Mouse (Mus musculus) liver, postnatal 0 days (tissue): ENCODE results near the gene Cpsf4l. TPM values are rescaled to one million over a fixed set of nuclear protein-coding genes. Genes with fewer than 3 reads are reported as not detected.

Source experiments
- ATAC-seq: fragments of 200-750 bp; cut with Nextera tagmentation; 2 replicates; pipeline ENCODE4 v1.8.0; 2017; ENCODE audit warnings: mild to moderate bottlenecking, moderate library complexity
- DNase-seq: peaks from one replicate; pipeline ENCODE4 v3.0.0-alpha.2; 2016
- H3K27ac ChIP-seq: fragments of 300-500 bp; sonication (generic); 2 replicates; pipeline ENCODE4 v1.5.1; 2014; ENCODE audit warnings: antibody characterized with exemption, moderate library complexity, mild to moderate bottlenecking, low read depth
- H3K27me3 ChIP-seq: fragments of 300-500 bp; sonication (generic); 2 replicates; pipeline ENCODE4 v1.6.1; 2014; ENCODE audit warnings: low read length, control low read depth, mixed read lengths; ENCODE audit not compliant: insufficient read depth
- H3K36me3 ChIP-seq: fragments of 300-500 bp; sonication (generic); replicated peaks from 2 replicates; pipeline ENCODE4 v1.6.1; 2014; ENCODE audit warnings: mild to moderate bottlenecking, control low read depth, low read length, moderate library complexity, mixed read lengths; ENCODE audit not compliant: insufficient read depth
- H3K4me1 ChIP-seq: fragments of 300-500 bp; sonication (generic); 2 replicates; pipeline ENCODE4 v1.6.1; 2014; ENCODE audit warnings: antibody characterized with exemption, mild to moderate bottlenecking, control low read depth; ENCODE audit not compliant: insufficient read depth
- H3K4me2 ChIP-seq: fragments of 300-500 bp; sonication (generic); 2 replicates; pipeline ENCODE4 v1.6.1; 2014; ENCODE audit warnings: low read depth, mild to moderate bottlenecking, low read length, moderate library complexity, mixed read lengths
- H3K4me3 ChIP-seq: fragments of 300-500 bp; sonication (generic); 2 replicates; pipeline ENCODE4 v1.5.1; 2014; ENCODE audit warnings: low read depth, low read length
- H3K9ac ChIP-seq: fragments of 300-500 bp; sonication (generic); replicated peaks from 2 replicates; pipeline ENCODE4 v1.6.1; 2014; ENCODE audit warnings: mild to moderate bottlenecking, moderate library complexity
- H3K9me3 ChIP-seq: fragments of 300-500 bp; sonication (generic); 2 replicates; pipeline ENCODE4 v1.6.1; 2016; ENCODE audit warnings: mild to moderate bottlenecking, control low read depth, low read length, mixed read lengths
- CTCF ChIP-seq: sonication (generic); IDR thresholded peaks from 2 replicates; pipeline ENCODE4 v1.5.1; 2016; ENCODE audit warnings: antibody characterized with exemption, low read depth
- EP300 ChIP-seq: IDR thresholded peaks from 2 replicates; pipeline ENCODE4 v1.6.1; 2016; ENCODE audit warnings: antibody characterized with exemption, low read depth, mild to moderate bottlenecking
- WGBS: fragments of 180-500 bp; shearing (Covaris S2); extraction: QIAGEN DNeasy Blood & Tissue Kit; methylation state at CpG from one replicate; pipeline ENCODE4 v1.1.7; 2014; ENCODE audit not compliant: insufficient replicate concordance; 5-methylcytosine and 5-hydroxymethylcytosine counted together
- polyA plus RNA-seq: library from polyadenylated mRNA; unstranded; fragments of >200 nt; fragmentation: Nextera tagmentation; extraction: Ambion mirVana; gene quantifications from 2 replicates; pipeline ENCODE4 v1.2.1, GENCODE M21; 2015

The Cpsf4l gene
- polyA plus RNA-seq, 1 experiment from 2014 or later = 0.46 TPM

DNA sequence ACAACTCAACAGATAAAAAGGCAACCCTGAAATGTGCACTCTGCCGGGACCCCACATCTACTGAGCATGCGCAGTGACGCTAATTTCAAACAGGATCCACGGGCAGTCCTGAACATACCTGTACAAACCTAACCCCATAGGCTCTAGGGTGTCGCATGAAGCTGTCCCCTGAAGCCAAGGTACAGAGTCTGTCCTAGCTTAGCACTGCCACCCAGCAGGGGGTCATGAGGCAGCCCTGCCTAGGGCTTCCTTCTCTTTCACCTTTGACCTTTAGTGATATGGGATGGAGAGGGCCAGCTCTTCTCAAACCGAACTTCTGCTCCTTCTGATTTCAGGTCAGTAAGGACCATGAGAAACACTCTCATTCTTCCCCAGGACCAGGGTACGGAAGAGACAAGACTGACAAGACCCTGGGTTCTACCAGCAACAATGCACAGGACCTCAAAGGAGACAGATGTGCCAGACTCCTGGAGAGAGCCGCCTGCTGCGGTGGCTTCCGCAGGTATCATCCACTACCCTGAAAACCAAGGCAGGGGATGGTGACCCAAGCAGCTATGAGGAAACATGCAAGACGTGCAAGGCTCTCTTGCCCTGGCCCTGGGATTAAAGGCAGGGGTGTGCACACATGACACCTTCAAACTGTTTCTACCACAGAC, 38.0 kb upstream of the Cpsf4l start:
- no peak for ATAC-seq
- WGBS = 68% methylated on average over 11 of the region's 11 CpGs

DNA sequence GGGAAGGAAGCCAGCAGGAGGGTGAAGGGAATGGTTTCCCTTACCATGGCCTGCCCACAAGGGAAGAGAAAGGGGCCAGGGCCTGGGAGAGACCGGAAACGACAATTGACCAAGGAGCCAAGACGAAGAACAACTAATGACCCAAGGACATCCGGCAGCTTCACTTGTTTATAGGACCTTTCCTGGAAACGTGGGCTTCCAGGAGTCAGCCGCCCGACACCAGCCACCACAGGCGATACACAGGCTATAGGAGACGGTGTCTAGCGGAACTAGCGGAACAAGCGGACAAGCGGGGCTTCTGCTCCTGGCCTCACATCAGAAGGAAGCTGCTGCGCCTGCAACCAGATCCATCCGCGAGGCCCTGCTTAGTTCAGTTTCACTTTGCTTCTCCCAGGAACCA, 37.2 kb upstream of the Cpsf4l start:
- Histone ChIP-seq H3K4me2 (peak overlapping the region; percentile 97), H3K27me3 (no peaks in the 10 kb centered on the region), H3K4me1 (peaks cover 36% of the 10 kb centered on the region), H3K9me3 (peaks cover 7% of the 10 kb centered on the region), H3K36me3 (peaks cover 9% of the 10 kb centered on the region), H3K9ac (peak overlapping the region; percentile 38; the same call in 1 of the 2 replicates), H3K4me3 (peak overlapping the region; percentile 72), H3K27ac (peak overlapping the region; percentile 98)
- ATAC-seq (no peak), DNase-seq (peak; percentile 65)
- WGBS = 30% methylated on average over 16 of the region's 16 CpGs
- no peak for TF ChIP-seq CTCF
- TF ChIP-seq EP300 = peak; percentile 75

More for the DNA sequence above, 38.0 kb upstream of the Cpsf4l start:
- Histone ChIP-seq H3K4me2 (peak overlapping the region; percentile 97), H3K9ac (peak overlapping the region; percentile 81), H3K4me1 (peaks cover 43% of the 10 kb centered on the region), H3K36me3 (peaks cover 9% of the 10 kb centered on the region), H3K27me3 (no peaks in the 10 kb centered on the region), H3K9me3 (peaks cover 6% of the 10 kb centered on the region), H3K27ac (peak overlapping the region; percentile 98), H3K4me3 (peak overlapping the region; percentile 72)
- DNase-seq = no peak
- no peak for TF ChIP-seq CTCF
- TF ChIP-seq EP300 = no peak

DNA sequence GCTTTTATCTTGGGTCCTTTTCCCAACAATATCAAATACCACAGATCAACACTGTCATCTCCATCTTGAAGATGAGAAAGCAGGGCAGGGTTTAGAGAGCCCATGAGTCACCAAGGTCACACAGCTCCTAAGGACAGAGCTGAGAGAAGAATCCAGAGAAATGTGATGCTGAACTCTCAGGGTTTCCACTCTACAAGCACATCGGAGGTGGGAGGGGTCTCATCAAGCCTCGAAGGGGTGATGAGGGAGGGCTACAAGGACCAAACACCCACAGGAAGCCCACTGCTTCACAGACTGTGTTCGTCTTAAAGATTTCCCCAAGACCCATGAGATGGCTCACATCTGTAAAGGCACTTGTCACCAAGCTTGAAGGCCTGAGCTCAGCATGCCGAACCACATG, 36.1 kb upstream of the Cpsf4l start:
- no peak overlapping the region for H3K4me3 ChIP-seq
- ATAC-seq (no peak), DNase-seq (no peak)
- H3K27me3 ChIP-seq = no peaks in the 10 kb centered on the region
- H3K36me3 ChIP-seq = peaks cover 10% of the 10 kb centered on the region
- H3K27ac ChIP-seq = no peak overlapping the region
- H3K4me2 ChIP-seq = no peak overlapping the region
- 79% methylated on average over 4 of the region's 4 CpGs for WGBS
- peaks cover 34% of the 10 kb centered on the region for H3K4me1 ChIP-seq
- H3K9ac ChIP-seq = no peak overlapping the region
- TF ChIP-seq CTCF (no peak), EP300 (no peak)
- peaks cover 7% of the 10 kb centered on the region for H3K9me3 ChIP-seq

DNA sequence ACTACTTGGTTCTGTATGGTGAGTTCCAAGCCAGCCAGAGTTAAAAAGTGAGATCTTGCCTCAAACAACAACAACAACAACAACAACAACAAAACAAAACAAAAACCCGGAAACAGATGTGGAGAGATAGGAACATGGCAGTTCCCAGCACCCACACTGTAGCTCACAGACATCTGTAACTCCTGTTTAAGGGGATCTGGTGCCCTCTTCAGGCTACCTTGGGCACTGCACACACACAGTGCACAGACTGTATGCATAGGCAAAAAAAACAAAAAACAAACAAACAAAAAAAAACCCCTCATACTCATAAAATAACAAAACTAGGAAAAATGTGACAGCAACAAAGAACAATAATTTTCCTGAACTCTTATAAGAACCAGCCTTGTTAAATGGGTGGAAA, 33.2 kb upstream of the Cpsf4l start:
- WGBS = 86% methylated on average over 1 of the region's 1 CpGs
- H3K9ac ChIP-seq = no peak overlapping the region
- peaks cover 14% of the 10 kb centered on the region for H3K36me3 ChIP-seq
- TF ChIP-seq EP300 (no peak), CTCF (peak; percentile 50)
- no peak for DNase-seq
- ATAC-seq = no peak
- H3K9me3 ChIP-seq = peaks cover 7% of the 10 kb centered on the region
- H3K27me3 ChIP-seq = no peaks in the 10 kb centered on the region
- no peak overlapping the region for H3K27ac ChIP-seq
- H3K4me2 ChIP-seq = no peak overlapping the region
- H3K4me3 ChIP-seq = no peak overlapping the region
- H3K4me1 ChIP-seq = peaks cover 22% of the 10 kb centered on the region

DNA sequence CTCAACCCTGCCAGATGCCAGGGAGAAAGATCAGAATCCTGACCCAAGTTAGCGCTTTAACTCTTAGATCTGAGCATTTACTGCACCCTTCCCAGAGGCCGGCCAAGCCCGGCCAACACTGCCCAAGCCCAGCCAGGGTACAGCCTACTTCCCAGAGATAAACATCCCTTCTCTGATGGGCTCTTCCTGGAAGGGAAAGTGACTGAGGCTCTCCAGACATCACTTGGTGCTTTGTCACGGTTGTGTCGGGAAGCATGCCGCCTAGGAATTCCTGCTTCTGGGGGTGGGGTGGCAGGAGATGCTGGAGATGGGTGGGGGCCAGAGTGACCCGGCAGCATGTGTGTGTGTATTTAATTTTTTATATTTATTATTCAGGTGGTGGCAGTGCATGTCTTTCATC, 30.3 kb upstream of the Cpsf4l start:
- Histone ChIP-seq H3K4me3 (no peak overlapping the region), H3K9me3 (peaks cover 7% of the 10 kb centered on the region), H3K4me2 (no peak overlapping the region), H3K9ac (0 out of 2 replicates have a peak overlapping the region, but pooled peaks have one; percentile 4), H3K27ac (no peak overlapping the region), H3K27me3 (no peaks in the 10 kb centered on the region), H3K36me3 (peaks cover 13% of the 10 kb centered on the region), H3K4me1 (peaks cover 25% of the 10 kb centered on the region)
- DNase-seq = no peak
- no peak for ATAC-seq
- WGBS = 74% methylated on average over 7 of the region's 7 CpGs
- no peak for TF ChIP-seq EP300
- TF ChIP-seq CTCF = no peak

DNA sequence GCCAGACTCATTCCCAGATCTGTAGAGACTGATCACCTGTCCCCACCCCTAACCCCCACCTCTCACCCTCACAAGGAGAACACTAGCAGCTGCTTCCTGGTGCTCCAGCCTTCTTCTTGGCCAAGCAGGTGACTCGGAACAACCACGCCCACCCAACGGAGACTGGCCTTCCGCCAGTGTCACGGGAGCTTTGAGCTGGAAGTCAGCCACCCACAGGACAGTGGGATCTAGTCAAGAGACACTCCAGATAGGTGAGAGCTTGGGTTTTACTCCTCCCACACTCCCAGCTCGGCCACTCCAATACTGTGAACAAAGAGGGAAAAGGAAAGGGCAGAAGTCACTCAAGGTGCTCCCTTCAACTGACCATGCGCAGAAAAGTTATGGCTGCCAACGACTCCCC, 29.4 kb upstream of the Cpsf4l start:
- Histone ChIP-seq H3K4me3 (no peak overlapping the region), H3K9ac (no peak overlapping the region), H3K27ac (no peak overlapping the region), H3K9me3 (peaks cover 7% of the 10 kb centered on the region), H3K4me2 (no peak overlapping the region), H3K4me1 (peaks cover 34% of the 10 kb centered on the region), H3K36me3 (peaks cover 13% of the 10 kb centered on the region), H3K27me3 (no peaks in the 10 kb centered on the region)
- WGBS = 72% methylated on average over 8 of the region's 8 CpGs
- DNase-seq = no peak
- no peak for ATAC-seq
- TF ChIP-seq CTCF = no peak
- no peak for TF ChIP-seq EP300
